Mouse (Mus musculus) layer of hippocampus, postnatal 25 days (tissue): Measurements from ENCODE around the gene Aox3. TPM values are rescaled to one million over a fixed set of nuclear protein-coding genes. Genes with fewer than 3 reads are reported as not detected.

Source experiments
- DNase-seq, 2 experiments: peaks; one replicate each; pipeline ENCODE4 v3.0.0; 2022; ENCODE audit warnings: mixed read lengths in 2 of 2, low spot score in 1 of 2; ENCODE audit errors: extremely low spot score in 1 of 2
- total RNA-seq, 2 experiments: library from RNA; stranded (reverse); gene quantifications; 2 replicates each; pipeline ENCODE4 v1.2.3; 2021

The Aox3 gene
- total RNA-seq, result 1 to 10 TPM; 2.1 to 2.5 TPM

DNA sequence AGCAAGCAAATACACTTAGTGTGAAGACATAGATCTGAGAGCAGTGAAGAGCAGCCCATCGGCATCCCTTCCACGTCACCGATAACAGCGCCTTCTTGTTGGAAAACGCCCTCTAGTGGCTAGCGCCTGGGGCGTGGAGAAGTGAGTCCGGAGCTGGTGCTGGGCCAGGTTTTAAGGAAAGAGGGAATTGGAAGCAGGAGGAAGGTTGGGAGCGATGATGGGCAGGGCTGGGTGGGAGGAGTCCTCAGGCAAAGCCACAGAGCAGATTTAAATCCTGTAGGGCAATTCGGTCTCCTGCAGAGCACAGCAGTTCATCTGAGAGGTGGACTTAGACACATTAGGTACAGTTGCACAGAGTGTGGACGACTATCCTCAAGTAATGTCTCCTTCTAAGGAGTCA lies at the start of gene Aox3:
Aox3 (plus strand) TSS at position 251 of the 400 bp plus-strand sequence.
- peak; percentile 60 to 74 for DNase-seq

GRCm38 (mm10) chr1:58065151-58065550 lies 47.8 kb upstream of the Aox3 start:
- no peak for DNase-seq

- DNase-seq, result no peak
Observed at GRCm38 (mm10) chr1:58065606-58066005, 47.3 kb upstream of the Aox3 start.

DNA sequence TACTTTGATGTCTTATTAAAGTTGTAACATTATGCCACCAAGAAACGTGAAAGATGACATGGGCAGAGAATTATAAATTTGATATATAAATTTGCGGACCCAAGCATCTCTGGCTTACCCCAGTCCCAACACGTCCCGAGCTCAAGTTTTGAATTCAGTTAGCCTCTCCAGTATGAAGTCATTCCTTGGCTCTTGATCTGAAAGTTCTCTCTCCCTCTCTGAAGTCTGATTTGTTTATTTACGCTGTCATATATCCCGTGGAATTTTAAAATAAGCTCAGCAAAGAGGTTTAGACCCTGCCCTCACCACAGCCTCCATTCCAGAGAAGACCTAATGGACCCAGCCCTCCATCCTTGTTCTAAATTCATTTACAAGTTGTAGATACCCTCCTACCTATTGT lies 43.7 kb upstream of the Aox3 start:
- no peak for DNase-seq

GRCm38 (mm10) chr1:58070091-58070490 lies 42.8 kb upstream of the Aox3 start:
- no peak for DNase-seq

GRCm38 (mm10) chr1:58071006-58071405 lies 41.9 kb upstream of the Aox3 start:
- DNase-seq, result no peak

DNA sequence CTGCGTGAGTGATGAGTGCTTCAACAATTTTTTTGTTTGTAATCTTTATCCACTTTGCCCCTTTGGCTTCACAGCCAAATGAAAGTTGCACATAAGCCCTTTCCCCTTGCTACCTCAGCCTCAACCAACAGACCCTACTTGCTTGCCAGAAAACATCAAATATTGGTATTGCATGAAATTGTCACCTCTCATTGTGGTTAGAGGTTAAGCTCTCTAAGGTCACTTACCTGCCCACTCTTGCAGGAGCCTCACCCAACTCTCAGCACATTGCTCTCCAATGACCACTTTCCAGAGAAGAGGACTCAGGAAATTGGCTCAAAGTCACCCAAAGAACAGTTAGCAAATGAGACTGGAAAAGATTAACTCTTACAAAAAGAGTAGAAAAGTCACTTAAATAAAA lies 41.4 kb upstream of the Aox3 start:
- DNase-seq, result no peak

GRCm38 (mm10) chr1:58072416-58072815 lies 40.5 kb upstream of the Aox3 start:
- no peak for DNase-seq

GRCm38 (mm10) chr1:58072991-58073730 lies 39.8 kb upstream of the Aox3 start:
- DNase-seq, result no peak

GRCm38 (mm10) chr1:58074266-58074665 lies 38.7 kb upstream of the Aox3 start:
- DNase-seq, result no peak

DNA sequence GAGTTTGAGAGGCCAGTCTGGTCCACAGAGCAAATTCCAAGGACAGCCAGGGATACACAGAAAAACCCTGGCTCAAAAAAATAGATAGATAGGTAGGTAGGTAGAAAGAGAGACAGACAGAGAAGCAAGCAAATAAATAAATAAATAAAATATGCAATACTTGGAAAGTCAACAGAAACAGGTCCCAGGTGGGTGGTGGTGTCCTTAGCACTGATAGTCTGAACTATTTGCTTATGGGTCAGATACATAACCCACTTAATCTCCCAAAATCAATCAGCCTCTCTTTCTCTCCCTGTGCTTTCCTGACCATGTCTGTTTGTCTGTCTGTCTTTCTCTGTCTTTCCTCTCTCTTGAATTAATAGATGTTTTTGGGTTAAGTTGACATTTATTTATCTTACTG lies 35.0 kb upstream of the Aox3 start:
- no peak for DNase-seq

GRCm38 (mm10) chr1:58078390-58078789 lies 34.5 kb upstream of the Aox3 start:
- DNase-seq, result no peak

DNA sequence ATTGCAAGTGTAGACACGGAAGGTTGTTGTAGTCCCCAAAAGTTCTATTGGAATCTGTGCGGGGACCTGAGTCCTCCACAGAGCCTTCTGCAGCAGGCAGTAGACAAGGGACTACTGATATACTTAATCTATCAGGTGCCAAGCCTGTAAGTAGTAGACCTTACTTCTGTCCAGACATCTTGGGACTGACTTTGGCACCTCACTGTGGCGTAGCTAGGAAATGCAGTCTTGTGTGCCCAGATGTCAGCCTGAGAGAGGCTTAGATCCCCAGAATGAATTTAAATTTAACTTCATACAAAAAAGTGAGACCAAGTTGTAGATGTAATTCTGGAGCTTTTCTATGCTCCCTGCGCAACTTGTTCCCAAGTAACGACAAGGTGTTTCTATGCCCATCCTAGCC lies 33.2 kb upstream of the Aox3 start:
- no peak for DNase-seq

GRCm38 (mm10) chr1:58080446-58080845 lies 32.5 kb upstream of the Aox3 start:
- DNase-seq, result no peak

- DNase-seq, result no peak
Observed at GRCm38 (mm10) chr1:58081356-58081755, 31.6 kb upstream of the Aox3 start.

DNA sequence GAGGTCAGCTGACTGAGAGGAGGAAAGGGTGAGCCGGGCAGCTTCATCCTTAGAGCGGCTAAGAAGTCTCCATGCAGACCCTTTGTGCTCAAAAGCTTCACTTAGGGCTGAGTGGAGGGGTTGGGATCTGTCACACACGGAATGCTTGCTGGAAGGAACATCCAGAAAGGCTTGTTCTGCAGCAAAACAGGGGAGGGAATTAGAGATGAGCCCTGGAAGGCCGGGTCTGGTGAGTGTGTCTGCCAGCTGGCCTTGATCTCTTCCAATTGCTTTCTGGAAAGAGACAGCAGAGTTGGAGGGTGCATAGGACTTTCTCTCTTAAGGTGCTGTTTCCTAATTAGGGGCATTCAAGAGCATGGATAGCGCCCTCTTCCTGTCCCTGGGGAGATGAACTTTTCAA lies 23.6 kb upstream of the Aox3 start:
- DNase-seq, result no peak

DNA sequence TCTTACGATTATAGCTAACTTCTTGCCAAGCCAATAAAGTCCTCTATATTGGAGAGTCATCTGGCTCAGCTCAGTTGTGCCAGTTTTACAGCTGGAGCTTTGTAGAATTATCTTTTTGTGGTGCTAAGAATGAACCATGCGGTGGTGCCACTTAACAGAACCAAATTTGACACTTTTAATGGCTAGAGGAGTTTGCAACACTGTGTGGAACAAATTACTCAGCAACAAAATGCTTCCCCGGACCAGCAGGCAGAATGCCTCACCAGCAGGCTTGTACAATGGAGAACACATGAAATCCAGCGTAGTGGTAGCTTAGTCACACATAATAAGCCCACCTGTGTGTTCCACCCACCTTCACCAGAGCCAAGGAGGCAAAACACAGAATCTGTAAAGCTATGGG lies 22.7 kb upstream of the Aox3 start:
- no peak for DNase-seq

DNA sequence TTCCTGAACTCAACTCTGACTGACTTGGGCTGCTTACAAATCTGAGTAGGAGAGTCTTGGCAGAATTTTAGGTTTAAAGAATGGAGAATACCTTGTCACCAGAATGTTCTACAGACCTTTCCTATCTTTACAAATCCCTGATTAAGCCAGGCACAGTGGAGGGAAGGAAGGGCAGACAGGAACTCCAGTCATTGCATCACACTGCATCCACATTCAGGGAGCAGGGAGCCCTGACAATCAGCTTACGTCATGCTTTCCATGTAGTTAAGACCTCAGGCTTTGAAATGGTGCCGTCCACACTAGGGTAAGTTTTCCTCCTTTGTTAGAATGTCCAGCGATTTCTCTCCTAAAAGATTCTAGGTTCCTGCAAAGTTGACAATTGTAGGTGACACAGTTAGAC lies 21.7 kb upstream of the Aox3 start:
- DNase-seq, result no peak

DNA sequence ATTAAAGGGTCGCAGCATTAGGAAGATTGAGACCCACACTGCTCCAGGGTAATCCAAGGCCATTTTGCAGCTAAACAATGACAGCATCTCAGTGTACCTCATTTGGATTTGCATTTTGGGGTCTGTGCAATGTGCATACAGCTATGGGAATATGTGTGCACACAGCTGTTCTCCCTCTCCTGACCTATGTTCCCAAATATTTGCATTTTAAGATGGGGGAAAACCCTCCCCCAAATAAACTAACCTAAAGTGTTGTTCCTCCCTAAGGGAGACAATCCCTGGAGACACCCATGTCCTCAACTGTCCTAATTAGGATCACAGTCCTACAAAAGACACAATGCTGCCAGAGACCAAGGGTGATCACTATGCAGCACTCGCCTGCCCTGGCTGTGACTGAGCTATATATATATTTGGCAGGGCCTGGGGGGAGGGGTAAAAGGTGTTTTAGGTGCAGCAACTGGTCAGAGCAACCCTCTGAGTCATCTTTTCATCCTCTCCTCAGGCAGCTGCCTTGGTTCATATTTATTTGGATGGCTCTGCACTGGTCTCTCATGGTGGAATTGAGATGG lies 20.9 kb upstream of the Aox3 start:
- DNase-seq, result no peak

- DNase-seq, result no peak
Observed at GRCm38 (mm10) chr1:58097338-58097737, 15.6 kb upstream of the Aox3 start.

GRCm38 (mm10) chr1:58099119-58099518 lies 13.8 kb upstream of the Aox3 start:
- DNase-seq, result no peak

DNA sequence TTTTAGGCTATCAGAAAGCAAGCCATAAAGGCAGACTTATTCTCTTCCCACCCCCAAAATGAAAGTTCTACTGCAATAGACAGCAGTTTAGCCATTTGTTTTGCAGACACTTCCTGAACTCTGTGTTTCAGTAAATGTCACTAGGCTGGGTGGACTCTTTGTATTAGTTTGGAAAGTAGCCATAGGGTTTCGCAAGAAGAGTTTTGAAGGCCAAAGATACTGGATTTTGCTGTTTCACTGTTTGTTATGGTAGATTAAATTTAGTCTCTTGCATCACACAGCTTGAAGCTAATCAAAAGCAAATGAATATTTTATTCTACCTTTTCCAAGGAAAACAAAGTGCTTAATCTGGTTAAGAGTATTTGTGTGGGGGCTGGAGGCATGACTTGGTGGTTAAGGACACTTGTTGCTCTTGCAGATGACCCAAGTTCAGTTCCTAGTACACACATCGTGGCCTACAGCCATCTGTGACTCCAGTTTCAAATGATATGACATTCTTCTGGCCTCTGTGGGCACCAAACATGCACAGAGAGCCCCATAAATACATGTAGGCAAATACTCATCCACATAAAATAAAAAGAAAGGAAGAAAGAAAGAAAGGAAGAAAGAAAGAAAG lies 11.3 kb upstream of the Aox3 start:
- DNase-seq, result no peak
